Mouse (Mus musculus) heart, postnatal 14 days (tissue): Measurements from ENCODE around the gene Crybg2. TPM values are rescaled to one million over a fixed set of nuclear protein-coding genes. Genes with fewer than 3 reads are reported as not detected.

Source experiments
- DNase-seq, 2 experiments: peaks; one replicate each; pipeline ENCODE4 v3.0.0; 2021 to 2022
- intact Hi-C: fragments of 180-260 bp; cut with DNase I; formaldehyde crosslinking; loops from one replicate; pipeline ENCODE4 v1.15.1; 2025
- total RNA-seq, 2 experiments: library from RNA; stranded (reverse); gene quantifications; 2 replicates each; pipeline ENCODE4 v1.2.3; 2021

Crybg2 gene
- total RNA-seq, 2 experiments from 2014 or later: 0.24 TPM; not detected in 1

- peak; percentile 59 to 74 for DNase-seq
- intact Hi-C loops: no loop called here
Observed at GRCm38 (mm10) chr4:134092382-134093288, 32.0 kb downstream of the Crybg2 start.

- DNase-seq: no peak
- intact Hi-C loops: no loop called here
Observed at GRCm38 (mm10) chr4:134094004-134094564, 33.5 kb downstream of the Crybg2 start.

DNA sequence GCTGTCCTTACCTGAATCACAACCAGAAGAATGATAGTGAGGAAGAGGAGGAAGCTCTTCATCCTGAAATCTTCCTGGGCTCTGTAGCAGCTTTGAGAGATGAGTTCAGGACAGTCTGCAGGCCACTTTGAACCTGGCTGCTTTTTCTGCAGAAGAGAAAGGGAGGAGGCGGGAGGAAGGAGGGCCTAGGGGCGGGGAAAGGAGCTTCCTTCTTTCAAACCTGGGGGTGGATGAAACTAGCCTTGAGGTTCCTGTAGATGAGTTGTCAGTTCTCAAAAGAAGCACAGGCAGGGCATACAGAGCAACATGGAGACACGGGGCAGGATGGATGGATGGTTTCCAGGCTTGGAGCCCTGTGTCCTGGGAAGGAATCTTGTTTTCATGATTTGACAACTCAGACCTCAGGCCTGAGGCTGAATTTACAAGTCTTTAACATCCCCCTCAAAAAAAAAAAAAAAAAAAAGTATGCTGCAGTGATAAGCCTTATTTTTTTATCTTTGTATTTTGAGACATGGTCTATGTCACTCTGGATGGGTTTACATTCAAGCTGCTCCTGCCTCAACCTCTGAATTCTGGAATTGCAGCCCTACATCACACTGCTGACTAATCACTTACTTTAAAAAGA is 34.4 kb downstream of the Crybg2 start, which contains the start of gene Cd52:
TSS of gene Cd52 (minus strand) at position 160 of the 625 bp plus-strand sequence.
- intact Hi-C loops: no loop called here
- no peak for DNase-seq

DNA sequence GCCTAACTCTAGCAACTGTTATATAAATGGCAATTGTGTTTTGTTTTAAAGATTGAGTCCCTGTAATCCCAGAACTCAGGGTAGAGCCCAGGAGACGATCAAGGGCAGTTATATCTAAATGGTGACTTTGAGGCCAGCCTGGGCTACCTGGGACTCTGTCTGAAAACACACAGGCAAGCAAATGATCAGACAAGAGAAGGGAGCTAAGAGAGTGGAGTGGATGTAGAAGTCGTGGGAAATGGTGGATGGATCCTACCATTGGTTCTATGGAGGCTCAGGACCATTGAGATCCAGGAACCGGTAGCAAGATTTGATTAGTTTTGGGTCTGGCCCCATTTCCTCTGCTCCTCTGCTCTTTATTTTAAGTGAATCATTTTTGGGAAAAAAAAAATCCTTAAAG is 35.5 kb downstream of the Crybg2 start:
- no peak for DNase-seq
- intact Hi-C loops: no loop called here

DNA sequence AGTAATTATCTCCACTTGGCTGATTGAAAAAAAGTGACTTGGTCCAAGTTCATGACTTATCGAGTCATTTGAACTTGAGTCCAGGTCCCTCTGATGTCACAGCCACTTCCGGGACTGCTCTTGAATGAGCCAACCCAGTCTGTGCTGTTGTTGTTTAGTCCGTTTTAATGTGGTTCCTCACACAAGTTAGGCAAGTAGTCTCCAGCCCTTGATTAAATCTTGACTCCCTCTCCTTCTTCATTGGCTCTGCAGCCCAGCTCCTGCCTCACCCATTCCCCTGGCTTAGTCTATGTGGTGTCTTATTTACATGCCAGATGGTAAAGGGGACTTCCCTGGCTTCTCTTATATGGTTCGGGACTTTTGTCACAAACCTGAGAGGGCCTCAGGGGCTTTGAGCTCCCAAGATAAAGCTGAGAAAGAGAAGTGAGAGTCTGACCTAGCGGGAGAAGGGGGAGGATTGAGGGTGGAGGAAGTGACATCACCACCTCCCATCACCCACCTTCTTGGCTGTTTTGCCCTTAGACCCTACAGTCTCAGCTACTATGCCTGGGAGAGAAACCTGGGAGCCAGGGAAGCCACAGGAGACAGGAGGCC is 36.5 kb downstream of the Crybg2 start:
- DNase-seq: no peak
- intact Hi-C loops: no loop called here

DNA sequence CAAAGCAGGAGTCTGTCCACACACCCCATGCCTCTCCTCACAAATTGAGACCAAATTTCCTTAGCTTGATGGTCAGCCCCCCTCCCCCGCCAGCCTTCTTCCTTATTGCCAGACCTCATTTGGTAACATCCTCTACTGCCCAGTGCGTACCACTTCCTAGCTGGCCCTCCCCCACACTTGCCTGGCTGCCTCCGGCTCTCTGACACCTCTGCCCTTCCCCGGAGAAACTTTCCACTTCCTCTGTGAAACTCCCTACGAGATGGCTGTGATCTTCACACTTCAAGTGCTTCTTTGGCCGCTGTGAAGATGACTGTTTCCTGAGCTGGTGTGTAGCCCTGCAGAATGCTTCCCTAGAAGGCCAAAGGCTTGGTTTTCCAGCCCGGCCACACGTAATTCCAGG is 38.0 kb downstream of the Crybg2 start:
- DNase-seq: peak in 1 of 2 experiments; percentile 20
- intact Hi-C loops: no loop called here

GRCm38 (mm10) chr4:134100245-134100644 is 39.6 kb downstream of the Crybg2 start:
- no peak for DNase-seq
- intact Hi-C loops: no loop called here

GRCm38 (mm10) chr4:134101979-134102741 is 41.5 kb downstream of the Crybg2 start, which contains the start of gene Ubxn11:
Ubxn11 (plus strand) TSS chr4:134102570.
- intact Hi-C loops: no loop called here
- peak; percentile 75 to 84 for DNase-seq

- DNase-seq: no peak
- intact Hi-C loops: no loop called here
Observed at GRCm38 (mm10) chr4:134102742-134103119, 42.1 kb downstream of the Crybg2 start.

GRCm38 (mm10) chr4:134106105-134106504 is 45.5 kb downstream of the Crybg2 start:
- DNase-seq: no peak
- intact Hi-C loops: no loop called here

GRCm38 (mm10) chr4:134107730-134108129 is 47.1 kb downstream of the Crybg2 start:
- DNase-seq: no peak
- intact Hi-C loops: no loop called here

DNA sequence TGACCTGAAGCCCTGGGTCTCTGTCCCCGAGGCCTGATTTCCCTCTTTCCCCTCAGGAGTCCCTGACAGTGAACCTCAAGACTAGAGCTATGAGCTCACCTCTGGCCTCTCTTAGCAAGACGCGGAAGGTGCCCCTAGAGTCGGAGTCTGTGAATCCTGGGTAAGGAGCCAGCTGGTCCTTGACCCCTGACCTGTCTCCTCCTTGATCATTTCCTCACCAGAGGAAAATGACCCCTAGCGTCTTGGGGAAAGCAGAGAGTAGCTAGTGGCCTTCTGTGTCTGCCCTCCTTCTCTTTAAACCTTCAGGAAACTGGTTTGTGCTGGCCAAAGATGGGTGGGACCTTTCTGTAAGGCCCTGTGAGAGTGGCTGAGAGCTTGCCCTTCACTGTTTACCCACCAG is 47.6 kb downstream of the Crybg2 start:
- intact Hi-C loops: no loop called here
- DNase-seq: no peak

DNA sequence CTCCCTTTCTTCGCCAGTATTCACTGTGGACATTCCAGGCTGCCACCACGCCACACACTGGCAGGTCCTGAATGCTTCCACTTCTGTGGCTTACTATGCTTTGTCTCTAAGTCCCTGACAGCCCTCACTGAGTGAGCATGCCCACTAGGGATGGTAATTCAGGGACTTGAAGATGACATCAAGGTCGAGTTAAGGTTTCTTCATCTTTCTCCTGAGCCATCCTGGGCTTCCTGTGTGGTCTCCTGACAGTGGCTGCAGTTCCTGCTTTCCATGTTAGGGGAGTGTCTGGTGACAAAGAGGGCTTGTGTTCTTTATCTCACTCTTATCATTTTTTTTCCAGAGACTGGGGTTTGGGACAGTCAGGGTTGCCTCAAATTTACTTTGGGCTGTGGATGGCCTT is 50.0 kb downstream of the Crybg2 start:
- no peak for DNase-seq
- intact Hi-C loops: no loop called here

DNA sequence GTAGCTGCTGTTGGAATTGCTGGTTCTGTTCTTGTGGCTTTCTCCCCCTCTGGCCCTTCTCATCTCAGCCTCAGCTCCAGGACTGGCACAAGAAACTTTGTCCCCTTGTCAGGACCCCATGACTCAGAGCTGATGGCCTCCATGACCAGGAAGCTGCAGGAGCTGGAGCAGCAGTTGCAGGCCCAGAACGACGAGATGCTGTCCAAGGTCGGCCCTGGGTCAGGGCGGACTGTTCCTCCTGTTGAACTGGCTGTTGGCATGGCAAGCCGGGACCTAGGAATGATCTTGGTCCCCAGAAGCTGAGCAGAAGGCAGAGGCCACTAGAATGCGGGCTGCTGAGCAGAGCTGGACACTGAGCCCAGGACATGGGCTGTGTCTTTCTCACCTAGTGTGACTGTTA is 51.8 kb downstream of the Crybg2 start:
- intact Hi-C loops: no loop called here
- DNase-seq: no peak

DNA sequence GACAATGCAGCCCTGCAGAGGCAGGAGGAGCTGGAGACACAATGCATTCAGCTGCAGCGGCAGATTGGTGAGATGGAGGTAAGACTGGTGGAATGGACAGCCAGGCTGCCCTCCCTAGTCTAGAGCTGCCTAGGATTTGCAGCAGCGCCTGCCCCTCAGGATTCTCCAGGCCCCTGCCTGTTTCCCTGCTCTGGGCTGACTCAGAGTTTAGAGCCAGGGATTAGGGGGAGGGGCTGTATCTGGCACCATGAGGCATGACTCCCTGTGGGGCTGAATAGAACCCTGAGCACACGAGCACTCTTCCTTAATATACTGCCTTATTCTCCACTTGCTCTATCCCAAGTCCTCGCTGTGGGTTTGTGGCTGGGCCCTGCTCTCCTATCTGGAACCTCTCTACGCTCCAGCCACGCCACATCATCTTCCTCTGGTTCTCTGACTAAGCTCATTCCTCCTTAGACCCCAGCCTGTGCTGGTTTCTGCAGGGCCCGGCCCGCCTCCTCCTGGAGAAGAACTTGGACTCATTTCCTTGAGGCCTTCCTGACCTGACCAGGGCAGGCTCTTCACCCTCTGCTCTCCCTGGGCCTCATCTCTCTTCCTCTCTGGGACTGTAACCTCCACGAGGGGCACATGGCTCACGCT is 52.9 kb downstream of the Crybg2 start:
- intact Hi-C loops: no loop called here
- no peak for DNase-seq

DNA sequence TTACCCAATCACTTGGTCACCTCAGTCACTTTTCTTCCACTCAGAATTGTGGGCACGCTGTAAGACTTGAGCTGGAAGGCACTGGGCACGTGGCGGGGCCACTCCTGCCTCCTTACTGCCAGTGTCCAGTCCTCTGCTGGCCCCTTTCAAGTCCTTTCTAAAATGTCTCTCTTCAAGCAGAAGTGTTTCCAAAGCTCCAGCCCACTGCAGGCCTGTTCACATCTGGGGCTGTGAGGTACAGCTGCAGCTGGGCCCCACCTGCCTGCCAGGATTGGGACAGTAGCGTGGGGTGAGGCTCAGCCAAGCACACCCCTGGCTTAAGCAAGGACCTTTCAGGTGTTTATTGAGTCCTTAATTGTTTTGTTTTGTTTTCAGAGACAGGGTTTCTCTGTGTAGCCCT is 53.4 kb downstream of the Crybg2 start:
- DNase-seq: no peak
- intact Hi-C loops: no loop called here

GRCm38 (mm10) chr4:134115215-134116144 is 54.9 kb downstream of the Crybg2 start:
- no peak for DNase-seq
- intact Hi-C loops: no loop called here

DNA sequence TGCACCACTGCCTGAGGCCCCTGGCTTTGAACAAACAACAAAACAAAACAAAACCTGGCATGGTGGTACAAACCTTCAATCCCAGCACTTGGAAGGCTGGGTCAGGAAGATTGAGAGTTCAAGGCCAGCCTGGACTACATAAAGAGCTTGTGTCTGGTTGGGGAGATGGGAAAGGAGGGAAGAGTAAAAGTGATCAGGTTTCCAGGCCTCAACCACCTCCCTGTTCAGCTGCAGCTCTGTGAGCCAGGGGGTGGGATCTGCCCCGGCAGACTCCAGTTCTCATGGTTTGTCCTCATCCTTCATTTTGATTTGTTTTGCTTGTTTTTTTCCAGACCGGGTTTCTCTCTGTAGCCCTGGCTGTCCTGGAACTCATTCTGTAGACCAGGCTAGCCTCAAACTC is 55.9 kb downstream of the Crybg2 start:
- DNase-seq: no peak
- intact Hi-C loops: no loop called here

DNA sequence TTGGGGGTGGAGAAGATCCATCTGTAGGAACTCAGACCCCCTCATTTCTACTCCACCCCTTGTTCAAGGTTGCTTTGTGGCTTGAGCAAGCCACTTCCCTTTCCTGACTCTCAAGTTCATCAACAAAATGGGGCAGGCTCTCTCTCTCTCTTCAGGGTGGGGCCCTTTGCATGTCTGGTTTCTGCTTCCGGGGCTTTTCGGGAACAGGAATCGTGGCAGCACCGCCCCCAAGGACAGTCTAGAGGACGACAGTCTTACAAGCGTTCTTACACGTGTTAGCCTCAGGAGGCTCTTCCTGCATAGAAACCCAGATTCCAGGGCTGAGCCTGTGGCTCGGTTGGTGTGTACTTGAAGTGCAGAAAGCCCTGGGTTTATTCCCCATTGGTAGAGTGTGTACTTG is 56.4 kb downstream of the Crybg2 start:
- no peak for DNase-seq
- intact Hi-C loops: no loop called here
